Mouse (Mus musculus) forebrain, embryonic 15.5 days (tissue): ENCODE data around the gene Idua. TPM values are rescaled to one million over a fixed set of nuclear protein-coding genes. Genes with fewer than 3 reads are reported as not detected.
"Not testable (repeated sequence)": the region's sequence is repeated elsewhere in the genome, so short reads cannot be mapped to it uniquely, and the experiment has no call there.

Experiments used
- ATAC-seq: fragments of 200-750 bp; cut with Nextera tagmentation; replicated peaks from 2 replicates; pipeline ENCODE4 v1.8.0; 2017; ENCODE audit warnings: mild to moderate bottlenecking, moderate TSS enrichment, moderate library complexity
- H3K27ac ChIP-seq: fragments of 300-500 bp; sonication (generic); replicated peaks from 2 replicates; pipeline ENCODE4 v1.5.1; 2015; ENCODE audit warnings: mild to moderate bottlenecking, inconsistent platforms
- H3K27me3 ChIP-seq: fragments of 300-500 bp; sonication (generic); 2 replicates; pipeline ENCODE4 v1.6.1; 2015; ENCODE audit warnings: inconsistent platforms
- H3K36me3 ChIP-seq: fragments of 300-500 bp; sonication (generic); 2 replicates; pipeline ENCODE4 v1.6.1; 2015; ENCODE audit warnings: mild to moderate bottlenecking, inconsistent platforms
- H3K4me1 ChIP-seq: fragments of 300-500 bp; sonication (generic); 2 replicates; pipeline ENCODE4 v1.6.1; 2015; ENCODE audit warnings: inconsistent platforms
- H3K4me2 ChIP-seq: fragments of 300-500 bp; sonication (generic); replicated peaks from 2 replicates; pipeline ENCODE4 v1.6.1; 2015; ENCODE audit warnings: mild to moderate bottlenecking, inconsistent platforms
- H3K4me3 ChIP-seq: fragments of 300-500 bp; sonication (generic); 2 replicates; pipeline ENCODE4 v1.5.1; 2015; ENCODE audit warnings: mild to moderate bottlenecking, inconsistent platforms
- H3K9ac ChIP-seq: fragments of 300-500 bp; sonication (generic); replicated peaks from 2 replicates; pipeline ENCODE4 v1.6.1; 2015; ENCODE audit warnings: mild to moderate bottlenecking, inconsistent platforms
- H3K9me3 ChIP-seq: fragments of 300-500 bp; sonication (generic); 2 replicates; pipeline ENCODE4 v1.6.1; 2016; ENCODE audit warnings: inconsistent platforms
- WGBS: fragments of 180-500 bp; shearing (Covaris S2); methylation state at CpG from one replicate; pipeline ENCODE4 v1.1.7; 2015; ENCODE audit warnings: mixed read lengths; 5-methylcytosine and 5-hydroxymethylcytosine counted together
- polyA plus RNA-seq: library from polyadenylated mRNA; unstranded; fragments of >200 nt; fragmentation: Nextera tagmentation; extraction: Ambion mirVana; gene quantifications from 2 replicates; pipeline ENCODE4 v1.2.1, GENCODE M21; 2015

The Idua gene
- 9.9 and 10.9 TPM in 2 replicates for polyA plus RNA-seq

DNA sequence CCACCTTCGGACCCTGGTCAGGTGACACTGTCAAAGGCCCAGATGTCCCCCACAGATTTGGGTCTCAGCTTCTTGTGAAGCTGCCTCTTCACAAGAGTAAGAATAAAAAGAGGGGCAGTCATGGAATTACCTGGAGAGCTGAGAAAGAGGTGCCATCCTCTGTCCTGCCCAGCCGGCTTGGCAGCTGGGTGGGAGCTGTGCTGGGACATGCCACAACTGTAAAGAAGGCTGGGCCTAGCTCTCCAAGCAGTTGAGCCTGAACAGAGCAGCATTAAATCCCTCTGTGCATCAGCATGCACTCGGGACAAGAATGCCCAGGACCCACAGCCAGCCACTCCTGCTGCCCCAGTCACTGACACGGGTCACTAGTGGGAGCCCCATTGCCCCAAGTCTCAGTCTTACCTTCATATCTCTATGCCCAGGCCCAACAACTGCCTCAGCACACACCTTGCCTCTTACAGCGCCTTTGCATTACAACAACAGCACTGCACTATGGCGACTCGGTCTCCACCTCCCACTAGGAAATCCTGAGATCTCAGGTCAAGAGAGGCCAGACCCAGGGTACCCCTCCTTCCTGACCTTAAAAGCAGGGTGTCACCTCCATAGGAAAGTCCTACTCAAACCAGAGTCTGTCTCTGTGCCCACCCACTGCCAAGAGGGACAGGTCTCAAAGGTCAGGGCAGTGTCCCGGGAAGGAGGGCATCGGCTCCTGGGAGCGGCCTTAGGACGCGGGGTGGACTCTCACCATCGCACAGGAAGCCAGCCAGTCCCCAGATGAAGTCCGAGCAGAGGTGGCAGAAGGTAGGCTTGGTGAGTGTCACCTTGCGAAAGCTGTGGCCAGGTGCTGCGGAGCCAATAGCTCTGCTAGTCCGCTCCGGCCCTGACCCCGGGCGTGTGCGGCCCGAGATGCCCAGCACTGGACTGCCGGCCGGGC is at the start of gene Idua:
Gene Idua, plus strand, starts transcription at position 634 of the 934 bp plus-strand sequence.
- WGBS, result 10% methylated on average over 24 of the region's 24 CpGs
- Histone ChIP-seq H3K4me2 (peak within 1 kb of the TSS; percentile 90), H3K9me3 (no peaks in the 10 kb centered on the region), H3K4me1 (peaks cover 27% of the 10 kb centered on the region), H3K4me3 (peak within 1 kb of the TSS; percentile 58), H3K9ac (peak within 1 kb of the TSS; percentile 86), H3K27ac (no peak within 1 kb of the TSS), H3K36me3 (peaks cover 18% of the 10 kb centered on the region), H3K27me3 (peaks cover 5% of the 10 kb centered on the region; the same call in 1 of the 2 replicates)
- ATAC-seq, result peak; percentile 63

DNA sequence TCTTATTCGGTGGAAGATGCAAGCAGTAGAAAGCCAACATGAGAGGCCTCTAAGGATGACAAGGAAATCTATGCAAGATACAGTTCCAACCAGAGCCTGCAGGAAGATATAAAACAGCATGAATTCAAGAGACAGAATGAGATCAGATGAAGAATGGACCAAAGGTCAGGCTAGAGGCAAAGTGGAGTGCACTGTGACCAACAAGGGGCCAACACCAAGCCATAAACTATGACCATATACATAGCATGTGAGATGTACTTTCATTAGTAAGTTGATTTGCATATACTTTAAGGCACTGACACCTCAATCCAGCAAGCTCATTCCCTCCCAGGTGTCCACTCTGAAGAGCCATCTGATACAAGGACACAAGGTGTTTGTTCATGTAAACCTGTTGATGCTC is 49.7 kb upstream of the Idua start:
- no peak overlapping the region for H3K9ac ChIP-seq
- no peaks in the 10 kb centered on the region for H3K9me3 ChIP-seq
- H3K27ac ChIP-seq, result no peak overlapping the region
- H3K4me2 ChIP-seq, result no peak overlapping the region
- 96% methylated on average over 1 of the region's 1 CpGs for WGBS
- no peaks in the 10 kb centered on the region for H3K4me1 ChIP-seq
- no peak for ATAC-seq
- H3K27me3 ChIP-seq, result no peaks in the 10 kb centered on the region
- H3K4me3 ChIP-seq, result no peak overlapping the region
- peaks cover 91% of the 10 kb centered on the region for H3K36me3 ChIP-seq

DNA sequence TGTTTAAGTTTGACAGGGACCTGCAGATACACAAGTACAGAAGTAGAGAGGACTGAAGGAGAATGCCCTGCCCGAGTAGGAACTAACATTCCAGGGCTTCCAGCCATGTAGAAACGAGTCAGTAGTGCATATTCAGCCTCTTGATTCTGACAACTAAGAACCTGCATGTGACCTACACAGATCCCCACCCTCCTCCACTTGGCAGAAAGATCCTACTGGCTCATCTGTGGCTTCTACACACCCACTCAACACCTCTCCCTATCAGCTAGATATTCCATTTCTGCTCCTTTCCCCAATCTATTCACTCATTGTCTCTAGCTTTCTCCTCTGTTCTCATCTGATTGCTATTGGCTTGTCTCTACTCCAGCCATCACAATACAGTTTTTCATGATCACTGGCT is 38.3 kb upstream of the Idua start:
- peaks cover 49% of the 10 kb centered on the region for H3K36me3 ChIP-seq
- no peaks in the 10 kb centered on the region for H3K27me3 ChIP-seq
- peaks cover under 1% of the 10 kb centered on the region; the same call in 1 of the 2 replicates for H3K4me1 ChIP-seq
- no peak overlapping the region for H3K9ac ChIP-seq
- no peak for ATAC-seq
- H3K4me3 ChIP-seq, result no peak overlapping the region
- no peaks in the 10 kb centered on the region for H3K9me3 ChIP-seq
- H3K4me2 ChIP-seq, result no peak overlapping the region
- 92% methylated on average over 2 of the region's 2 CpGs for WGBS
- H3K27ac ChIP-seq, result no peak overlapping the region

DNA sequence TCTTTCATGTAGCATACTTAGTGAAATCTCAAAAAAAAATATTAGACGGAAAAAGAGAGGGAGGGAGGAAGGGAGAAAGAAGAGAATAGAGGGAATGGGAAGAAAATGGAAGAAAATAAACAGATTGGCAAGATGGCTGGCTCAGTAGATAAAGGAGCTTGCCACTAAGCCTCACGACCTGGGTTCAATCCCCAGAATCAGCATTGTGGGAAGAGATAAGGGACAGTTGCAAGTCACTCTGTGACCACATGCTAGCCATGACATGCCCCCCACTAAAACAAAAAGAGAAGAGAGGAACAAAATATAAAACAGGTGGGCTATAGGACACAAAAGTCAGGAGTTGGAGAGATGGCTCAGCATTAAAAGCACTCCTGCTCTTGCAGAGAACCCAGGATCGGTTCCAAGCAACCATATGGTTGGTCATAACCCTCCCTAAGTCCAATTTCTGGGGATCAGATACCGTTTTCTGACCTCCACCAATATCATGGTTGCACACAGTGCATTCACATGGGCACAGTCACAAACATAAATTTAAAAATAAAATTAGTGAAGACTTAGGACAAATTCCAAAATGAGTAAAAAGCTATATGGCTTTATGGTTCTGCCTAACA is 34.0 kb upstream of the Idua start:
- no peaks in the 10 kb centered on the region for H3K9me3 ChIP-seq
- peaks cover 31% of the 10 kb centered on the region for H3K4me1 ChIP-seq
- no peak overlapping the region for H3K4me2 ChIP-seq
- H3K4me3 ChIP-seq, result no peak overlapping the region
- no peak overlapping the region for H3K27ac ChIP-seq
- H3K36me3 ChIP-seq, result peaks cover 33% of the 10 kb centered on the region
- no peak for ATAC-seq
- WGBS, result 89% methylated on average over 4 of the region's 4 CpGs
- no peaks in the 10 kb centered on the region for H3K27me3 ChIP-seq
- no peak overlapping the region for H3K9ac ChIP-seq

DNA sequence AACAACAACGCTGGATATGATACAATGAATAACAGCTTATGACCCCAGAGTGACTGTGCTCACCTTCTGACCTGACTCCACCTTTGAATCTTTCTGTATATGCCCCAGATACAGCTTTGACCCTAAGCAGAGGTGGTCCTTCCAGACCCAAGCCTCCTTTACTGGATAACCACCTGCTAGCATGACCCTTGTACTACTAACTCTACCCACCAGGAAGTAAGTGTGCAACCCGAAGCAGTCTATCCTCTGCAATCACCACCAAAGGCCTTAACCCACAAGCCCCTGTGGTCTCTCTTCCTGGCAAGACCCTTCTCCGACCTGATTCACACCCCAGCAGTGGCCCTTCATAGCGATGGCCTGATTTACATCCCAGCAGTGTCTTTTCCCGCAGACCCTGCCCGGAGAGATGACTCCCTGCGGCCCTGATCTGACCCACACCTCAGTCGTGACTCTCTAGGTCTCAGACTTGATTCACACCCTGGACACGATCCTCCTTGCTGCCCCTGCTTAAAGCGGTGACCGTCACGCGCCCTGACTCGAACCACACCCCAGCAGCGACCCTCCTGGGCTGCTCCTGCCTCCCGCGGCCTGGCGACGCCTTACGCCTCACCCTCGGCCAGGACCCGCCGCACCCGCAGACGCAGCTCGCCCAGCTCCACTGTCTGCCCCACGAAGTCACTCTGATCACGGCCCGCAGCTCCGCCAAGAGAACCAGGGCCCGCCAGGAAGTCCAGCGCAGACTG is 31.1 kb upstream of the Idua start:
- peak overlapping the region; percentile 88 for H3K4me2 ChIP-seq
- ATAC-seq, result peak; percentile 88
- no peaks in the 10 kb centered on the region for H3K9me3 ChIP-seq
- 1% methylated on average over 32 of the region's 32 CpGs for WGBS
- peak overlapping the region; percentile 97 for H3K9ac ChIP-seq
- H3K27me3 ChIP-seq, result no peaks in the 10 kb centered on the region
- H3K36me3 ChIP-seq, result peaks cover 6% of the 10 kb centered on the region
- H3K27ac ChIP-seq, result peak overlapping the region; percentile 90
- peaks cover 31% of the 10 kb centered on the region for H3K4me1 ChIP-seq
- peak overlapping the region; percentile 86 for H3K4me3 ChIP-seq

DNA sequence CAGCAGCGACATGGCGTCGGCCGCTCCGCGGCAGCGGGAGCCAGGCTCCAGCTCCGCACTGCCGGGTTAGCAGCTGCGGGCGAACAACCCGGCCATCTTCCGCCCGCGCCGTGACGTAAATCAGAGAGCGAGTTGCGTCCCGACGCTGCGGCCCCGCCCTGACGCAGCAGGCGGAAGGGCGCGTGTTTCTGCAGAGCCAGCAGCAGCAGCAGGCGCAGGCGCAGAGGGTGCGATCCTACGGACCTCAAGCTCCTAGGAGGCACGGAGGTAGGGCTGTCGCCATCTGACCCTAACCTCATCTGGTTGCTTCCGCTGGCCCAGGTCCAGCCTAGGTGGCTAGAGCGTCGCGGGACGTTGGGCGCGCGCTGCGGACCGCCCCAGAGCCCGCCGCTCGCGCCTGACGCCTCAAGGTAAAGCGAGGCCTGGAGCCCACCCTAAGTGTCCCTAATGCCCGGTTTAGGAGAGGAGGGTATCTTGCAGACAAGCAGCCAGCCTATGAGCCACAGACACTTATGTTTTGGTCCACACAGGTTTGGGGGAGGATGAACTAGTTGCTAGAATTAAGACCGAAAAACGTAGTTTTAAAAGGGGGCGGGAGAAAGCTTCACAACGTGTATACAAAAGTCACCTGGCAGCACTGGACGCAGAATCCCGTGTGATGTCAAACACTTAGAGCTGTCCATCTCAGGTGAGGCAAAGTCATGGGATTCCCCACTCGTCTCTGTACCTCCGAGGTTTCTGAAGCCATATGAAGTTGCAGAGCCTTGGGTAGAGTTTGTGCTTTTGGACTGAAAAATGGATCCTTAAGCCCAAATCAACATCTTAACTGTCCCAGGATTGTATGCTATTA is 30.3 kb upstream of the Idua start, which contains the start of the genes Gak and Tmem175:
Gene Gak, minus strand, starts transcription at position 122 of the 850 bp plus-strand sequence.
Gene Tmem175, plus strand, starts transcription at position 137 of the 850 bp plus-strand sequence.
- peak within 1 kb of the TSS; percentile 88 for H3K4me2 ChIP-seq

DNA sequence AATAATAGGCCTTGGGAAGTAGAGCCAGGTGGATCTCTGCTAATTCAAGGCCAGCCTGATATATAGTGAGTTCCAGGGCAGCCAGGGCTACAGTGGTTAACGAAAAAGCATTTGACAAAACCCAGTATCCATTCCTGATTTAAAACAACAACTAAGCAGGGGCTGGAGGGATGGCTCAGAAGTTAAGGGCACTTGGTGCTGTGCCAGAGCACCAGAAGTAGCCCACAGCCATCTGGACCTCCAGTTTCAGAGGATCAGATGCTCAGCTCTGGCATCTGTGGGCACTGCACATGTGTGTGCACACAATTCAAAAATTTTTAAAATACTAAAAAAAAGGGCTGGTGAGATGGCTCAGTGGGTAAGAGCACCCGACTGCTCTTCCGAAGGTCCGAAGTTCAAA is 26.5 kb upstream of the Idua start:
- Histone ChIP-seq H3K4me3 (no peak overlapping the region), H3K27ac (no peak overlapping the region), H3K27me3 (no peaks in the 10 kb centered on the region), H3K4me2 (no peak overlapping the region), H3K36me3 (peaks cover 4% of the 10 kb centered on the region; the same call in 1 of the 2 replicates), H3K4me1 (peaks cover 12% of the 10 kb centered on the region), H3K9ac (no peak overlapping the region), H3K9me3 (no peaks in the 10 kb centered on the region)
- 86% methylated on average over 4 of the region's 4 CpGs for WGBS
- ATAC-seq, result no peak

More for the DNA sequence above, 30.3 kb upstream of the Idua start, which contains the start of the genes Gak and Tmem175:
- H3K9me3 ChIP-seq, result no peaks in the 10 kb centered on the region
- peak within 1 kb of the TSS; percentile 97 for H3K9ac ChIP-seq
- H3K27ac ChIP-seq, result peak within 1 kb of the TSS; percentile 90
- peak; percentile 97 for ATAC-seq
- H3K27me3 ChIP-seq, result no peaks in the 10 kb centered on the region
- WGBS, result under 1% methylated on average over 58 of the region's 58 CpGs
- peak within 1 kb of the TSS; percentile 86 for H3K4me3 ChIP-seq
- H3K36me3 ChIP-seq, result no peaks in the 10 kb centered on the region
- H3K4me1 ChIP-seq, result peaks cover 31% of the 10 kb centered on the region

DNA sequence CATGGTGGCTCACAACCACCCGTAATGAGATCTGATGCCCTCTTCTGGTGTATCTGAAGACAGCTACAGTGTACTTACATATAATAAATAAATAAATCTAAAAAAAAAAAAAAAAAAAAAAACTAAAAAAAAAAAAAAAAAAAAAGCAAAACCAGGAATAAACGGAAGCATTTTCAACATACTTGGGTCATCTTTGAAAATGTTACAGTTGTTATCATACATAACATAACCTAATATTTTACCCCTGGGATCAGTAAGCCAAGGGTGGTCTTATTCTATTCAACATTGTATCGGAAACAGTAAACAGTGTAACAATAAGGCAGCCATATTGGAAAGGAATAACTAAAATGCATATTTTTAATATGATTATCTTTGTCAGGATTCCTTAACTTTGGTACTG is 26.0 kb upstream of the Idua start:
- not testable (repeated sequence) for H3K4me1 ChIP-seq, H3K27ac ChIP-seq, H3K36me3 ChIP-seq, H3K9ac ChIP-seq, H3K27me3 ChIP-seq, H3K4me3 ChIP-seq, H3K4me2 ChIP-seq, ATAC-seq, H3K9me3 ChIP-seq
- 82% methylated on average over 3 of the region's 3 CpGs for WGBS

DNA sequence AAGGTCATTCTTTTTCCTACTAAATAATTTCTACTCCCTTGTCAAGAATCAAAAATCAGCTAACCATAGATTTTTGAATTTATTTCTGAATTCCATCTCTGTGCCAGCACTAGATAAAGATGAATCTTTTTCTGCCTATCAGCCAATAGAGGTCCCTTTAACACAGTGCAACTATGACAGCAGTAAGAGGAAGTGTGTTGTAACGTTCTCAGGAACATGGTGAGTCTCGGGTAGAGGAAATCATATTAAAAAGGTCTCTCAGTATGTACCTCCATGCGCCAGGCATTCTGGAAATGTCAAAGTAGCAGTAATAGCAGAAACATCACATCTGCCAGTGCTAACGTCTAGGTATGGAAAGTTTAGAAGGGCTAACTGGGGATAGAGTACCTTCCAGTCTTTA is 24.0 kb upstream of the Idua start:
- Histone ChIP-seq H3K36me3 (peaks cover 4% of the 10 kb centered on the region; the same call in 1 of the 2 replicates), H3K4me1 (no peaks in the 10 kb centered on the region), H3K9ac (no peak overlapping the region), H3K4me2 (no peak overlapping the region), H3K27ac (no peak overlapping the region), H3K27me3 (no peaks in the 10 kb centered on the region), H3K9me3 (no peaks in the 10 kb centered on the region), H3K4me3 (no peak overlapping the region)
- 79% methylated on average over 4 of the region's 4 CpGs for WGBS
- ATAC-seq, result no peak

DNA sequence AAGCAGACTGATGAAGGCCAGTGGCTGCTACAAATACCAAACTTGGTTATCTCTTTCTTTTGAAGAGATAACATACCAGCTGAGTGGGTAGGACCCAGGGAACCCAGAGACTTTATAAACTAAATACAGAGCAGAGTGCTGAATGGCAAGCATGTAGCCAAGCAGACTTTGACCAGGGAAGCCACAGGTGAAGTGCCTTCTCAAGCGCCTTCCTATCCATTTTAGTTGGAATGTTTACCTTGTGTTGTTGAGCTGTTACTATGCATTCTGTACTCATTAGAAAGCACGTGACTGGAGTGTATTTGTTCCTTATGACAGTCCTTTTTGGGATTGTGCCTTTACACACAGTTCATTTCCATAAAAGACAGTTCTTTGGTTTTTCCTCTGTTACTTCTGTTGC is 16.5 kb upstream of the Idua start:
- Histone ChIP-seq H3K27me3 (no peaks in the 10 kb centered on the region), H3K9me3 (no peaks in the 10 kb centered on the region), H3K4me2 (no peak overlapping the region), H3K9ac (no peak overlapping the region), H3K36me3 (peaks cover 41% of the 10 kb centered on the region), H3K4me1 (no peaks in the 10 kb centered on the region), H3K27ac (no peak overlapping the region), H3K4me3 (no peak overlapping the region)
- WGBS, result 90% methylated on average over 2 of the region's 2 CpGs
- no peak for ATAC-seq
